Mouse (Mus musculus): ENCODE data around the gene Tsen34.
"Not testable (repeated sequence)": the region's sequence is repeated elsewhere in the genome, so short reads cannot be mapped to it uniquely, and the experiment has no call there.

DNA sequence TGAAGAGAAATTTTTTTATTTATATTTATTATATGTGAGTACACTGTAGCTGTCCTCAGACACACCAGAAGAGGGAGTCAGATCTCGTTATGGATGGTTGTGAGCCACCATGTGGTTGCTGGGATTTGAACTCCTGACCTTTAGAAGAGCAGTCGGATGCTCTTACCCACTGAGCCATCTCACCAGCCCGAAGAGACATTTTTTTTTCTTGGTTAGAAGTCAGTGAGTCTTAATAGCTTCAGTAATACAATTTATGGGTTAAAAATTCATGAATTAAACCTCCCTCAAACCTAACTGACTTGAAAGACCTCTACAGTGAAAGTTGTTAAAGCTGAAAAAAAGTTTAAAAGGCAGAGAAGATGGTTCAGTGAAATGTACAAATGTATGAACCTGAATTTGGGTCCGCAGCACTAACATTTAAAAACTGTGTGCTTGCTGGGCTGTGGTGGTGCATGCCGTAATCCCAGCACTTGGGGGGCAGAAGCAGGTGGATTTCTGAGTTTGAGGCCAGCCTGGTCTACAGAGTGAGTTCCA, 15.9 kb downstream of the Tsen34 start:
- TF ChIP-seq CTCF (IDR thresholded peaks at IDR 0.05; ENCODE audit: borderline replicate concordance, control insufficient read depth, extremely low read depth, insufficient read depth, low read length, poor library complexity); POLR2A (IDR thresholded peaks at IDR 0.05; ENCODE audit: control insufficient read depth, extremely low read depth, insufficient read depth, low read length, poor library complexity): not testable (repeated sequence)

Data from thymus, adult 2 months (tissue).